Mouse (Mus musculus) hindbrain, embryonic 15.5 days (tissue): ENCODE measurements around the gene Hsbp1. TPM values are rescaled to one million over a fixed set of nuclear protein-coding genes. Genes with fewer than 3 reads are reported as not detected.

Experiments used
- ATAC-seq: fragments of 200-750 bp; cut with Nextera tagmentation; 2 replicates; pipeline ENCODE4 v1.8.0; 2017; ENCODE audit warnings: low read depth, moderate number of reproducible peaks, moderate TSS enrichment; ENCODE audit not compliant: low FRiP score
- H3K27ac ChIP-seq: fragments of 300-500 bp; sonication (generic); replicated peaks from 2 replicates; pipeline ENCODE4 v1.5.1; 2015; ENCODE audit warnings: mild to moderate bottlenecking, inconsistent platforms
- H3K27me3 ChIP-seq: fragments of 300-500 bp; sonication (generic); 2 replicates; pipeline ENCODE4 v1.6.1; 2015; ENCODE audit warnings: control low read depth, inconsistent platforms
- H3K36me3 ChIP-seq: fragments of 300-500 bp; sonication (generic); 2 replicates; pipeline ENCODE4 v1.6.1; 2015; ENCODE audit warnings: control low read depth, inconsistent platforms
- H3K4me1 ChIP-seq: fragments of 300-500 bp; sonication (generic); replicated peaks from 2 replicates; pipeline ENCODE4 v1.6.1; 2015; ENCODE audit warnings: control low read depth, inconsistent platforms
- H3K4me2 ChIP-seq: fragments of 300-500 bp; sonication (generic); 2 replicates; pipeline ENCODE4 v1.6.1; 2015; ENCODE audit warnings: moderate library complexity, mild to moderate bottlenecking, inconsistent platforms
- H3K4me3 ChIP-seq: fragments of 300-500 bp; sonication (generic); 2 replicates; pipeline ENCODE4 v1.5.1; 2015; ENCODE audit warnings: mild to moderate bottlenecking, inconsistent platforms
- H3K9ac ChIP-seq: fragments of 300-500 bp; sonication (generic); 2 replicates; pipeline ENCODE4 v1.6.1; 2015; ENCODE audit warnings: inconsistent platforms
- H3K9me3 ChIP-seq: fragments of 300-500 bp; sonication (generic); 2 replicates; pipeline ENCODE4 v1.6.1; 2016; ENCODE audit warnings: control low read depth, inconsistent platforms
- WGBS: fragments of 180-500 bp; shearing (Covaris S2); methylation state at CpG from one replicate; pipeline ENCODE4 v1.1.7; 2015; 5-methylcytosine and 5-hydroxymethylcytosine counted together
- polyA plus RNA-seq: library from polyadenylated mRNA; unstranded; fragments of >200 nt; fragmentation: Nextera tagmentation; extraction: Ambion mirVana; gene quantifications from 2 replicates; pipeline ENCODE4 v1.2.1, GENCODE M21; 2015

Hsbp1 gene
- polyA plus RNA-seq, 1 experiment from 2014 or later: 781 TPM

DNA sequence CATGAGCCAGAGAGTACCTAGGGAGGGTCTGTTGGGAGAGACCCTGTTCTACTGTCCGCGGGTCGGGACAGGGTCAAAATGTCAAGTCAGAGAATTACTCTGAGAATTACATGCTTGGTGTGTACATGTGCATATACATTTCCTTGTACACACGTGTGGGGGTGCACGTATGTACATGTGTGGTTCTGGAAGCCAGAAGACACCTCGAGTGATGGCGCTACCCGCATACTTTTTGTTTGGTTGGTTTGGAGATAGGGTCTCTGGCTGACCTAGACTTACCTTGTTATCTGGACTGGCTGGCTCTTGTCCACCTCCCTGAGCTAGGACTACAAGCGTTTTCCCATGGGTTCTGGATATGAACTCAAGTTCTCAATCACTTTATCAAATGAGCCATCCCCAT lies 49.8 kb downstream of the Hsbp1 start:
- Histone ChIP-seq H3K9ac (peak overlapping the region; percentile 92), H3K4me1 (peaks cover 26% of the 10 kb centered on the region), H3K9me3 (no peaks in the 10 kb centered on the region), H3K36me3 (no peaks in the 10 kb centered on the region), H3K27ac (peak overlapping the region; percentile 91), H3K4me2 (peak overlapping the region; percentile 100), H3K27me3 (no peaks in the 10 kb centered on the region), H3K4me3 (peak overlapping the region; percentile 91)
- ATAC-seq: no peak
- 78% methylated on average over 9 of the region's 9 CpGs for WGBS

DNA sequence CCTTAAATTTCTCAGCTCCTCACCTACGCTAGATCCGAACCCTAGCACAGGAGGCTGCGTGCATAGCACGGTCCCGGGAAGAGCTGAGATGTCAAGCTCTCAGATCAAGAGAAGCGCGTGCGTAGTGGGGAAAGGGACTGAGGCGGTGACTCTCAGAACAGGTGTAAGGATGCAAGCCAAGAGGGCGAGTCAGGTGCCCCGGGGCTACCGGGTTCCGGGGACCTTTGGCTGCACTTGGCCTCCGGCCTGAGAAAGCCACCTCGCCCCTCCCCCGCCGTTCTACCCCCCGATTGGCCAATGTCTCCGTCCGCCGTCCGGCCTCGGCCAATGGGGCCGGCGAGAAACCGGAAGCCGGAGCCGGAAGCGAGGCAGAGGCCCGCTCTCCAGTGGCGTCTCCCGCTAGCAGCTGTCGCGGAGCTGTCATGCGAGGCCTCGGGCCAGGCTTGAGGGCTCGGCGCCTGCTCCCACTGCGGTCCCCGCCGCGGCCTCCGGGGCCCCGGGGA lies 50.3 kb downstream of the Hsbp1 start, which contains the start of gene Mlycd:
Gene Mlycd, plus strand, starts transcription at position 355 of the 503 bp plus-strand sequence.
- peak; percentile 95 for ATAC-seq
- Histone ChIP-seq H3K27ac (peak within 1 kb of the TSS; percentile 91), H3K9ac (peak within 1 kb of the TSS; percentile 92), H3K36me3 (no peaks in the 10 kb centered on the region), H3K9me3 (no peaks in the 10 kb centered on the region), H3K4me2 (peak within 1 kb of the TSS; percentile 100), H3K4me1 (peaks cover 26% of the 10 kb centered on the region), H3K4me3 (peak within 1 kb of the TSS; percentile 91), H3K27me3 (no peaks in the 10 kb centered on the region)
- WGBS: 1% methylated on average over 43 of the region's 44 CpGs

- WGBS: 11% methylated on average over 42 of the region's 83 CpGs
- H3K9ac ChIP-seq: peak overlapping the region; percentile 92
- H3K27ac ChIP-seq: peak overlapping the region; percentile 91
- H3K4me3 ChIP-seq: peak overlapping the region; percentile 91
- peak; percentile 49 for ATAC-seq
- no peaks in the 10 kb centered on the region for H3K36me3 ChIP-seq
- no peaks in the 10 kb centered on the region for H3K9me3 ChIP-seq
- no peaks in the 10 kb centered on the region for H3K27me3 ChIP-seq
- H3K4me2 ChIP-seq: peak overlapping the region; percentile 100
- H3K4me1 ChIP-seq: peaks cover 26% of the 10 kb centered on the region
Observed at GRCm38 (mm10) chr8:119395072-119395950, 51.0 kb downstream of the Hsbp1 start.

Other genes with a start within 250 kb of the Hsbp1 start
- gene Mlycd, start 50.4 kb downstream of the Hsbp1 start, polyA plus RNA-seq: 16.8 and 18.5 TPM in 2 replicates
- gene Osgin1, start 89.6 kb downstream of the Hsbp1 start, polyA plus RNA-seq: 0.38 TPM in 2 replicates
- 45.8 and 48.3 TPM in 2 replicates for gene Necab2, start 102.2 kb downstream of the Hsbp1 start, polyA plus RNA-seq
- 0.13 and 0.22 TPM in 2 replicates for gene Slc38a8, start 157.2 kb downstream of the Hsbp1 start, polyA plus RNA-seq
- gene Mbtps1, start 214.2 kb downstream of the Hsbp1 start, polyA plus RNA-seq: 50.7 and 54.0 TPM in 2 replicates
- 153 and 162 TPM in 2 replicates for gene Hsdl1, start 230.7 kb downstream of the Hsbp1 start, polyA plus RNA-seq
- 0.35 and 0.74 TPM in 2 replicates for gene Dnaaf1, start 230.7 kb downstream of the Hsbp1 start, polyA plus RNA-seq